Mouse (Mus musculus) cerebellum, adult 11 months (tissue): ENCODE measurements at regions not wholly inside any gene's neighbourhood (a gene's known extent, or its start where the extent isn't known, plus 50 kb on each side); places are given as distances from the start of the nearest gene placed in this dataset.

ENCODE experiments used
- DNase-seq: peaks from one replicate; pipeline ENCODE4 v3.0.0; 2022

- DNase-seq: no peak
Measured at GRCm38 (mm10) chr13:111193919-111194318, 60.9 kb upstream of the Actbl2 start.

- no peak for DNase-seq
Measured at GRCm38 (mm10) chr13:111194337-111194736, 60.5 kb upstream of the Actbl2 start.

GRCm38 (mm10) chr13:111201532-111201931 lies 53.3 kb upstream of the Actbl2 start:
- no peak for DNase-seq

- DNase-seq: peak; percentile 72
Measured at GRCm38 (mm10) chr13:111204580-111205285, 50.1 kb upstream of the Actbl2 start.
